Mouse (Mus musculus) forebrain, embryonic 15.5 days (tissue): Measurements from ENCODE around the gene Isoc2b. TPM values are rescaled to one million over a fixed set of nuclear protein-coding genes. Genes with fewer than 3 reads are reported as not detected.
A peak's percentile ranks its signal among the peaks of the same experiment; 100 is the strongest.

ENCODE experiments used
- ATAC-seq: fragments of 200-750 bp; cut with Nextera tagmentation; replicated peaks from 2 replicates; pipeline ENCODE4 v1.8.0; 2017; ENCODE audit warnings: mild to moderate bottlenecking, moderate TSS enrichment, moderate library complexity
- H3K27ac ChIP-seq: fragments of 300-500 bp; sonication (generic); replicated peaks from 2 replicates; pipeline ENCODE4 v1.5.1; 2015; ENCODE audit warnings: mild to moderate bottlenecking, inconsistent platforms
- H3K27me3 ChIP-seq: fragments of 300-500 bp; sonication (generic); 2 replicates; pipeline ENCODE4 v1.6.1; 2015; ENCODE audit warnings: inconsistent platforms
- H3K36me3 ChIP-seq: fragments of 300-500 bp; sonication (generic); 2 replicates; pipeline ENCODE4 v1.6.1; 2015; ENCODE audit warnings: mild to moderate bottlenecking, inconsistent platforms
- H3K4me1 ChIP-seq: fragments of 300-500 bp; sonication (generic); 2 replicates; pipeline ENCODE4 v1.6.1; 2015; ENCODE audit warnings: inconsistent platforms
- H3K4me2 ChIP-seq: fragments of 300-500 bp; sonication (generic); replicated peaks from 2 replicates; pipeline ENCODE4 v1.6.1; 2015; ENCODE audit warnings: mild to moderate bottlenecking, inconsistent platforms
- H3K4me3 ChIP-seq: fragments of 300-500 bp; sonication (generic); 2 replicates; pipeline ENCODE4 v1.5.1; 2015; ENCODE audit warnings: mild to moderate bottlenecking, inconsistent platforms
- H3K9ac ChIP-seq: fragments of 300-500 bp; sonication (generic); replicated peaks from 2 replicates; pipeline ENCODE4 v1.6.1; 2015; ENCODE audit warnings: mild to moderate bottlenecking, inconsistent platforms
- H3K9me3 ChIP-seq: fragments of 300-500 bp; sonication (generic); 2 replicates; pipeline ENCODE4 v1.6.1; 2016; ENCODE audit warnings: inconsistent platforms
- WGBS: fragments of 180-500 bp; shearing (Covaris S2); methylation state at CpG from one replicate; pipeline ENCODE4 v1.1.7; 2015; ENCODE audit warnings: mixed read lengths; 5-methylcytosine and 5-hydroxymethylcytosine counted together
- polyA plus RNA-seq: library from polyadenylated mRNA; unstranded; fragments of >200 nt; fragmentation: Nextera tagmentation; extraction: Ambion mirVana; gene quantifications from 2 replicates; pipeline ENCODE4 v1.2.1, GENCODE M21; 2015

Gene Isoc2b
- polyA plus RNA-seq, 1 experiment from 2014 or later = 3.7 TPM

DNA sequence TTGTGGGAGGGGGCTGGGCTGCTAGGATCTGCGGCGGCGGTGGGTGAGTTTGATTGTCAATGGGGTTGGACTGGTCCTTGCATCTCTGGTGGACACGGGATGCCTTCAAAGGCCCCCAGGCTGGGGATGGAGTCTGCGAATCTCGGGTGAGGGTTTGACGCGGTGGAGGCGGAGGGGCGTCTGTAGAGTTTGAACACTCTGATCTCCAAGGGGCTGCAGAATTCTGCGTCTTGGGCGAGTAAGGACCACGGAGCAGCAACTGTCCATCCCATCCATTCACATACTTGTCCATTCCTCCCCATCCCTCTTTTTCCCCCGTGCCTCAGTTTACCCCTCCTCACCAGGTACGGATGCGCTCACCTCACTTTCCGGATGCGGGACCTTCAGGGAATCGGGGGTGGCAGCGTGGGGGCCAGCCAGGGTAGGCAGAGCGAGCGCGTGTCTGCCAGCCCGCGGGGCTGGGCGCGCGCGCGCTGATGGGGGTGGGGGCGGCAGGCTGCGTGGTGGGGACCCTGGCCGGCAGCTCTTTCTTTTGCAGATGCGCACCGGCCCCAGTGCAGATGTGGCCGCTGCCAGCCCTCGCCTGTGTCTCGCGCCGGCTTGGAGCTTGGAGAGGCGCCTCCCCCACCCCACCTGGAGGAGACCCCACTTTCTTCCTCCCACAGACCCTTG is 25.7 kb downstream of the Isoc2b start, which contains the start of gene Shisa7:
Gene Shisa7 (minus strand): TSS at position 452 of the 672 bp plus-strand sequence.
- Histone ChIP-seq H3K36me3 (no peaks in the 10 kb centered on the region), H3K4me1 (peaks cover 34% of the 10 kb centered on the region), H3K4me3 (peak within 1 kb of the TSS; percentile 68), H3K9me3 (no peaks in the 10 kb centered on the region), H3K9ac (peak within 1 kb of the TSS; percentile 65), H3K4me2 (peak within 1 kb of the TSS; percentile 90), H3K27me3 (peaks cover 3% of the 10 kb centered on the region; the same call in 1 of the 2 replicates), H3K27ac (peak within 1 kb of the TSS; percentile 80)
- ATAC-seq = peak; percentile 49
- 3% methylated on average over 41 of the region's 41 CpGs for WGBS

DNA sequence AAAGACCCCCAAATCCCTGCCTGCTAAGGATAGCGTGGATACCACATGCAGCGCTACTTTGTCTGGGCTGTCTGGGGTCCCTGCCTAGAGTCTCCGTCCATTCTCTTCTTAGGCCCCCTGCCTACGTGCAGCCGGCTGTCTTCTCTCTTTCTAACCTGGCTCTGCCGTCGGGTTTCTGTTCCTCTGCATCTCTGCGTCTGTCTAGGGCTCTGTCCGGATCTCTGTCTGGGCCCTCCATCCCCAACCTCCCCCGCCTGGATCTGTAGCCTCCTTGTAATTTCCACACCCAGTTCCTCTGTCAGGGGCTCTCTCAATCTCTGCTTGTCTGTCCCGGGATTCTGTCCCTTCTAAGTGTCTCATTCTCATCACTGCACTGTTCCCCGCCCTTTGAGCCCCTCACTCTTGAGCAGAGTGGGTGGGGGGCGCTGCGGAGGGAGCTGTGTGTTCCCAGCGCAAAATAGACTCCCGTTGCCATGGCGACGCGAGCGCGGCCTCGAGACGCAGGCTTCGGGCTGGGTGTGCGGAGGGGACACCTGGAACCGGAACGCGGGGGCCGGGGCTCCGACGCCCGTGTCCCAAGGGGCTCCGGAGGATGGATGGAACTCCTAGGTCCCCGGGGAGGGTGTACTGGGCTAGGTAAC is 26.3 kb downstream of the Isoc2b start:
- peak; percentile 51 for ATAC-seq
- under 1% methylated on average over 34 of the region's 34 CpGs for WGBS
- peak overlapping the region; percentile 80 for H3K27ac ChIP-seq
- H3K36me3 ChIP-seq = no peaks in the 10 kb centered on the region
- peak overlapping the region; percentile 65 for H3K9ac ChIP-seq
- H3K4me2 ChIP-seq = peak overlapping the region; percentile 90
- H3K4me1 ChIP-seq = peaks cover 34% of the 10 kb centered on the region
- peak overlapping the region; percentile 68 for H3K4me3 ChIP-seq
- peaks cover 3% of the 10 kb centered on the region; the same call in 1 of the 2 replicates for H3K27me3 ChIP-seq
- H3K9me3 ChIP-seq = no peaks in the 10 kb centered on the region

DNA sequence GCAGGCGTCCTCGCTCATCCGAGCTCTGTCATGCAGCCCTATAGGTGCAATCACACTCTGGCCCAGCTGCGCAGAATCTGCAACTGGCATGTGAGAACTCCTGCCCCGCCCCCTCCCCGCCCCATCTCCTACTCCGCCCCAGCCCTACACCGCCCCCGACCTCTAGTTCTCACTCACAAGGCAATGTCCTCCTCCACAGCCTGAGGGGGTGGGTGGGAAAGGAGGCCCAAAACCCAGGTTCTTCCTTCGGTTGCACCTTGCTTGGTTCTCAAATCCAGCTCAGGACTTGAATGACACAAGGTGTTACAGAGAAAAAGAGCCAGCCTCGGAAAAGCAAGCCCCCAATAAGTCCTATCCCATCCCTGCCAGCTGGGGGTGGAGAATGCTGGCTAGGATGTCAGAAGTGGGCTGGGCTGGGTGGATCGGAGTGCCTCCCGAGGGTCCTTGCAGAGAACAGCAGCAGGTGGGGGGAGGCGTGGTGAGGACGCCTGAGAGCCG is 27.4 kb downstream of the Isoc2b start:
- Histone ChIP-seq H3K27ac (peak overlapping the region; percentile 80), H3K9me3 (no peaks in the 10 kb centered on the region), H3K9ac (peak overlapping the region; percentile 65), H3K4me3 (peak overlapping the region; percentile 68), H3K36me3 (no peaks in the 10 kb centered on the region), H3K4me2 (peak overlapping the region; percentile 90), H3K4me1 (peaks cover 34% of the 10 kb centered on the region), H3K27me3 (peaks cover 3% of the 10 kb centered on the region; the same call in 1 of the 2 replicates)
- ATAC-seq = peak; percentile 45
- 3% methylated on average over 16 of the region's 16 CpGs for WGBS

DNA sequence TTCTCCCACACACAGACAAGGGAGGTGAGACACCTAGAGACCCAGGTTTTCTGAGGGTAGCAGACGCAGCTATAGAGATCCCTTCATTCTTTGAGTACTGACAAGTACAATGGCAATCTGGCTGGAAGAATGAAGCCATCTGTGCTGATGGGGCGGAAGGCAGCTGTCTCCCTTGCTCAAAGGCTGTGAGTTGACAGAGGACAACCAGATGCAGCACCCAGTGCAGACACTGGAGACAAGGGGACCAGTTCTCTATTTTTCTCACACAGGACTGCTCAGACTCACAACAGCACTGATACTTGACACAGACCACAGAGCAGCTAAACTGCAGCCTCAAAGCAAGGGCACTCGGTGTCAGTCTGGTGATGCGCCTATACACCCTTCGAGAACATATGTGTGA is 28.0 kb downstream of the Isoc2b start:
- peaks cover 34% of the 10 kb centered on the region for H3K4me1 ChIP-seq
- H3K4me3 ChIP-seq = peak overlapping the region; percentile 68
- peaks cover 3% of the 10 kb centered on the region; the same call in 1 of the 2 replicates for H3K27me3 ChIP-seq
- H3K4me2 ChIP-seq = peak overlapping the region; percentile 90
- no peaks in the 10 kb centered on the region for H3K36me3 ChIP-seq
- WGBS = 42% methylated on average over 5 of the region's 5 CpGs
- peak overlapping the region; percentile 80 for H3K27ac ChIP-seq
- peak; percentile 17 for ATAC-seq
- H3K9me3 ChIP-seq = no peaks in the 10 kb centered on the region
- H3K9ac ChIP-seq = peak overlapping the region; percentile 15

DNA sequence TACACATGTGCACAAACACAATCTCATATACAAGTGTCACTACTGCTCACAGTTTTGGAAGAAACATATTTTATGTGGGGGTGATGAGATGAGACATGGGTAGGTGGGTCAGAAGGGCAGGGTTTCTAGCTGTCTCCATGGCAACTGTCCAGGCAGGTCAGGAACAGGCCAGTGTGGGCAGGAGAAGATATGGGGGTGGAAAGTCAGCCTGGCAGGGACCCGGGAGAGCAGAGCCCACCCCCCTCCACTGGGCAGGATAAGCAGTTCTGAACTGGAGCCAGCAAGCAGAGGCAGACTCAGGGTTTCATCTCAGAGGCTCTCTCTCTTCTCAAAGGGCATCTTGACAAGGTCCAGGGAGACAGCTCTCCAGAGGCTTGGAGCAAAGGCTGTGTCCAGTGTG is 32.4 kb downstream of the Isoc2b start:
- Histone ChIP-seq H3K4me2 (no peak overlapping the region), H3K27me3 (no peaks in the 10 kb centered on the region), H3K9me3 (no peaks in the 10 kb centered on the region), H3K4me1 (peaks cover 22% of the 10 kb centered on the region), H3K4me3 (no peak overlapping the region), H3K9ac (no peak overlapping the region), H3K36me3 (no peaks in the 10 kb centered on the region; the same call in 1 of the 2 replicates), H3K27ac (no peak overlapping the region)
- 19% methylated on average over 1 of the region's 1 CpGs for WGBS
- no peak for ATAC-seq

DNA sequence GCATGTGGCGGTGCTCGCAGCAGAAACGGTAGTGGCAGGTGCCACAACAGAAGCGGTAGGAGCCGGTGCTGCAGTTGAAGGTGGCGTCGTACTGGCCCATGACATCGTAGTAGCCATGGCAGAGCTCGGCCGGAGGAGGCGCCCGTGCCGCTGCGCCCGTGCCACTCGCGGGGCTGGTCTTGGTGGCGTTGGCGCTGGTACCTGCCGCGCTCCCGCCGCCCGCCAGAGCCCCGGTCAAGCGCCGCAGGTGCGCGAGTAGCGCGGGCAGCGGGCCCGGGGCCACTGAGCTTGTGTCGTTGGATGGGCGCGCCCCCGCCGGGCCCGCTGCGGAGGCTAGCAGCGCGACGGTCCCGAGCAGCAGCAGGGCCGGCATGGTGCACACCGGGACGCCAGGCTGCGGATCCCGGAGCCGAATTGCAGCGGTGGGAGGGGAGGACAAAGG is 33.7 kb downstream of the Isoc2b start:
- Histone ChIP-seq H3K27ac (peak overlapping the region; percentile 86), H3K9me3 (no peaks in the 10 kb centered on the region), H3K4me1 (peaks cover 10% of the 10 kb centered on the region), H3K36me3 (peaks cover 3% of the 10 kb centered on the region; the same call in 1 of the 2 replicates), H3K4me2 (peak overlapping the region; percentile 92), H3K4me3 (peak overlapping the region; percentile 69), H3K9ac (peak overlapping the region; percentile 83), H3K27me3 (no peaks in the 10 kb centered on the region)
- ATAC-seq = peak; percentile 87
- under 1% methylated on average over 47 of the region's 51 CpGs for WGBS

DNA sequence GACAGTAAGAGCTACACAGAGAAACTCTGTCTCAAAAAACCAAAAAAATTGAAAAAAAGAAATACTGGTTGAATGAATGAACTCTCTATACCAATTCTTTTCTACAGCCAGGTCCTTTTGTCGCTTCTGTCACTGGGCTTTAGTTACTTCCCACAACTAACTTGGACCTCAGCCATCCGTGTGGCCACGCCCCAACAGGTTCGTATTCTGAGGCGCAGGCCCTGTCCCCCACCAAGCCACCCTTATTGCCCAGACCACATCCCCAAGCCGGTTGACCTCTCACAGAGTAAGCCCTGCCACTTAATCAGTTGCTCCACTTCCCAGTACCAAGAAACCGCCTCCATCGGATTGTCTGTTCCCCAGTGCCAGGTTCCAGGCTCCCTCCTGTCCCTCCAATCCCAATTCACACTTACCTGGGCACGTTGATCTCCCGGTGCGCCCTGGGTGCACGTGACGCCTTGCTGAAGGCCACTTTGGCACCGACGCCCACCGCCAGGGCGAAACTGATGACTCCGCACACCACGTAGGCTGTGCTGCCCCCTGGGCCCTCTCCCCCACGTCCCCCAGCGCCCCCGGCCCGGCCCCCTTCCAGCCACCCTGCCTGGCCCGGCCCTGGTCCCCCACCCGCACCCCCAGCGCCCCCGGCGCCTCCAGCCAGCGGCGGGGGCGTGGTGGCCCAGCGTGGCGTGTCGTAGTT is 34.3 kb downstream of the Isoc2b start:
- peak overlapping the region; percentile 83 for H3K9ac ChIP-seq
- H3K4me1 ChIP-seq = peaks cover 10% of the 10 kb centered on the region
- peak overlapping the region; percentile 69 for H3K4me3 ChIP-seq
- H3K27me3 ChIP-seq = no peaks in the 10 kb centered on the region
- H3K4me2 ChIP-seq = peak overlapping the region; percentile 92
- peaks cover 3% of the 10 kb centered on the region; the same call in 1 of the 2 replicates for H3K36me3 ChIP-seq
- WGBS = 4% methylated on average over 34 of the region's 34 CpGs
- no peaks in the 10 kb centered on the region for H3K9me3 ChIP-seq
- peak overlapping the region; percentile 86 for H3K27ac ChIP-seq
- peak; percentile 39 for ATAC-seq

DNA sequence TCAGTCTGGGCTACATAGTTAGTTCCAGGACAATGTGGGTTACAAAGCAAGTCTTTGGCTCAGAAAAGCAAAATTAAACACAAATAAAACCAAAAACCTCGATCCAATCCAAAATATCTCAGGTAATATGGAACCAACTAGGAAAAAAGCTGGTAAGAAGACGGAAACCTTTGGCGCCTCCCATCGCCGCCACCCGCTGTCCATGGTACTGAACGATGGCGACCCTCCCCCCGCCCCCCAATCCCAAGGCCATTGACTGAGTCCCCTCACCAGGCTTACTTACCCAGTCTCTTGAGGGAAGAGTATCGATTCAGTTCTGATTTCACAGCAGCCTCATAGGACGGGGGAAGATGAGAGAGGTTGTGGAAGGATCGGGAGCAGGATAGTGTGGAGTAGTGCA is 39.6 kb downstream of the Isoc2b start:
- Histone ChIP-seq H3K9me3 (no peaks in the 10 kb centered on the region), H3K4me3 (no peak overlapping the region), H3K4me2 (no peak overlapping the region), H3K9ac (no peak overlapping the region), H3K27me3 (no peaks in the 10 kb centered on the region), H3K36me3 (peaks cover 16% of the 10 kb centered on the region), H3K27ac (no peak overlapping the region), H3K4me1 (peaks cover 1% of the 10 kb centered on the region; the same call in 1 of the 2 replicates)
- WGBS = 7% methylated on average over 12 of the region's 12 CpGs
- ATAC-seq = no peak

DNA sequence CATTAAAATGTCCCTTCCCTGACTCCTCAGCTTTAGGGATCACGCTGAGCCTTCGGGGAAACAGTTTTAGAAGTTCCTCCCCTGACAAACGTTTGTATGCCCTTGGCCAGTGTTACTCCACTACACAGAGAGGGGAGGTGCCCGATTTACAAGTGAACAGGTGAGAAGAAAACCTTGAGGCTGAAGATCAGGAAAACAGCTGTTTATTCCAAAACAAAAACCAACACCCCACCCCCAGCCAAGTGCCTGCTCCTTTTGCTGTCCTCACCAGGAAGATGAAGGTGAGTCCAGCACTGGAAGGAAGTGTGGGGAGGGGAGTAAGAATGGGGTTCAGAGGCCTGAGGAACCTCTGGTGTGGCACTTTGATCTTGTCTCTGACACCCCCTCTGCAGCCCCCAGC is 44.7 kb downstream of the Isoc2b start:
- no peaks in the 10 kb centered on the region for H3K4me1 ChIP-seq
- H3K4me3 ChIP-seq = no peak overlapping the region
- 54% methylated on average over 4 of the region's 4 CpGs for WGBS
- H3K4me2 ChIP-seq = no peak overlapping the region
- no peaks in the 10 kb centered on the region for H3K27me3 ChIP-seq
- no peaks in the 10 kb centered on the region for H3K9me3 ChIP-seq
- H3K9ac ChIP-seq = no peak overlapping the region
- H3K27ac ChIP-seq = no peak overlapping the region
- ATAC-seq = no peak
- H3K36me3 ChIP-seq = peaks cover 13% of the 10 kb centered on the region

DNA sequence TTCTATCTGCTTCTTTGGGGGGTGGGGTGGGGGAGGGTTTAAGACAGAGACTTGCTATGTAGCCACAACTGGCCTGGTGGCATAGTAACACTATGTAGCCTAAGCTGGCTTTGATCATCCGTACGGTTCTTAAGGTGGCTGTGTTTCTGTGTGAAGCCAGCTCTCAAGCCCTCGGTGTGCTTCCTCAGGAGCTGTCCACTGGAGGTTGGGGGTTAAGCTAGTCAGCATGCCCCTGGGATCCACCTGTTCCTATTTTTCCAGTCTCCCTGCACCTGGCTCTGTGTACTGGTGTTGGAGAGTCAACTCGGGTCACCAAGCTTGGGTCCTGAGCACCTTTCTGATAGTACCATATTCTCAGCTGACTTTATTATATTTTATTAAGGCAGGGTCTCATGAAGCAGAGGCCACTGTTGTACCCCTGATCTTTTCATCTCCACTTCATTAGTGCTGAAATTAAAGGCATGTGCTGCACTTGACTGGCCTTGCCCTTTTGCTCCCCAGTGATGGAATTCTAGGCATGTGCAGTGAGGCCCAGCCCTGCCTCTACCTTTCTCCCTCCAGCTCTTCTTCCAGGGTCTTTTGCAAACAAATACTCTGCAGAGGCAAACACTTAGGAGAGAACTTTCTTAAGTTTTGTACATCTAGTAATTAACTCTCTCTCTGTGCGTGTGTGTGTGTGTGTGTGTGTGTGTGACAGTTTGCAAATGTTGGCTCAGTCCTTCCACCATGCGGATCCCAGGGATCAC is 47.7 kb downstream of the Isoc2b start:
- H3K9me3 ChIP-seq = no peaks in the 10 kb centered on the region
- no peak overlapping the region for H3K4me3 ChIP-seq
- no peaks in the 10 kb centered on the region for H3K36me3 ChIP-seq
- no peak overlapping the region for H3K9ac ChIP-seq
- WGBS = 70% methylated on average over 6 of the region's 6 CpGs
- no peak for ATAC-seq
- no peak overlapping the region for H3K4me2 ChIP-seq
- no peaks in the 10 kb centered on the region for H3K27me3 ChIP-seq
- H3K27ac ChIP-seq = no peak overlapping the region
- no peaks in the 10 kb centered on the region for H3K4me1 ChIP-seq

DNA sequence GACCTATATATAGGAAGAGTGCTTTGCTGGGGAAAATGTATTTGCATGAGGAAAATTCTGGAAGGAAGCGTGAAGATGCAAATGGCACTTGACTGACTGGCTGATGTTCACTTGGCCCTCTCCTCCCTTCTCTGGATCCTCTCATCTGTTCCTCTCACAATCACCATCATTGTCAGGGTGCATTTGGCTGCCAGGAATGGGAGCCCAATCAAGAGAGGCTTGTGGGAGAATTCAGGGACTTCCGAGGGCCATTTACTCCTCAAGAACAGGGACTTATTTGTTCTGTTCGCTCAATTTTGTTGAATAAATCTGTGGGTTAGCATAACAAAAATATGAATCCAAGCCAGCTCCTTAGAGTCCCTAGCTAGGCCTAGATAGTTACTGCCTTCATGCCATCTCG is 48.4 kb downstream of the Isoc2b start:
- H3K9me3 ChIP-seq = no peaks in the 10 kb centered on the region
- H3K36me3 ChIP-seq = no peaks in the 10 kb centered on the region
- no peak overlapping the region for H3K9ac ChIP-seq
- WGBS = 56% methylated on average over 4 of the region's 4 CpGs
- no peak for ATAC-seq
- no peak overlapping the region for H3K4me2 ChIP-seq
- H3K27me3 ChIP-seq = no peaks in the 10 kb centered on the region
- H3K4me1 ChIP-seq = no peaks in the 10 kb centered on the region
- H3K4me3 ChIP-seq = no peak overlapping the region
- H3K27ac ChIP-seq = no peak overlapping the region
